Mouse (Mus musculus) intestine, postnatal 0 days (tissue): ENCODE data around the gene Tia1. TPM values are rescaled to one million over a fixed set of nuclear protein-coding genes. Genes with fewer than 3 reads are reported as not detected.

Source experiments
- ATAC-seq: fragments of 200-750 bp; cut with Nextera tagmentation; 2 replicates; pipeline ENCODE4 v1.8.0; 2017; ENCODE audit warnings: mild to moderate bottlenecking, moderate TSS enrichment, moderate library complexity
- H3K27ac ChIP-seq: fragments of 300-500 bp; sonication (generic); 2 replicates; pipeline ENCODE4 v1.5.1; 2014; ENCODE audit warnings: mild to moderate bottlenecking, low read depth, low read length, moderate library complexity
- H3K27me3 ChIP-seq: fragments of 300-500 bp; sonication (generic); replicated peaks from 2 replicates; pipeline ENCODE4 v1.6.1; 2014; ENCODE audit warnings: low read length, mixed read lengths; ENCODE audit not compliant: control insufficient read depth, insufficient read depth
- H3K36me3 ChIP-seq: fragments of 300-500 bp; sonication (generic); 2 replicates; pipeline ENCODE4 v1.6.1; 2014; ENCODE audit warnings: mild to moderate bottlenecking, moderate library complexity; ENCODE audit not compliant: control insufficient read depth, insufficient read depth
- H3K4me1 ChIP-seq: fragments of 300-500 bp; sonication (generic); replicated peaks from 2 replicates; pipeline ENCODE4 v1.6.1; 2014; ENCODE audit warnings: antibody characterized with exemption, low read length, mixed read lengths; ENCODE audit not compliant: control insufficient read depth, insufficient read depth
- H3K4me2 ChIP-seq: fragments of 300-500 bp; sonication (generic); replicated peaks from 2 replicates; pipeline ENCODE4 v1.6.1; 2014; ENCODE audit warnings: low read depth, mild to moderate bottlenecking, moderate library complexity
- H3K4me3 ChIP-seq: fragments of 300-500 bp; sonication (generic); 2 replicates; pipeline ENCODE4 v1.5.1; 2014; ENCODE audit warnings: low read depth, low read length
- H3K9ac ChIP-seq: fragments of 300-500 bp; sonication (generic); 2 replicates; pipeline ENCODE4 v1.6.1; 2014; ENCODE audit warnings: mild to moderate bottlenecking, low read depth, low read length
- H3K9me3 ChIP-seq: fragments of 300-500 bp; sonication (generic); 2 replicates; pipeline ENCODE4 v1.6.1; 2016; ENCODE audit warnings: mixed run types; ENCODE audit not compliant: control insufficient read depth
- CTCF ChIP-seq: sonication (generic); IDR thresholded peaks from 2 replicates; pipeline ENCODE4 v1.5.1; 2016; ENCODE audit warnings: low read depth, mild to moderate bottlenecking, control low read depth, antibody characterized with exemption, moderate library complexity
- WGBS: fragments of 180-500 bp; shearing (Covaris S2); extraction: QIAGEN DNeasy Blood & Tissue Kit; methylation state at CpG from one replicate; pipeline ENCODE4 v1.1.7; 2014; 5-methylcytosine and 5-hydroxymethylcytosine counted together
- polyA plus RNA-seq: library from polyadenylated mRNA; unstranded; fragments of >200 nt; fragmentation: Nextera tagmentation; extraction: Ambion mirVana; gene quantifications from 2 replicates; pipeline ENCODE4 v1.2.1, GENCODE M21; 2015

The Tia1 gene
- polyA plus RNA-seq, 1 experiment from 2014 or later, result 33.0 TPM

DNA sequence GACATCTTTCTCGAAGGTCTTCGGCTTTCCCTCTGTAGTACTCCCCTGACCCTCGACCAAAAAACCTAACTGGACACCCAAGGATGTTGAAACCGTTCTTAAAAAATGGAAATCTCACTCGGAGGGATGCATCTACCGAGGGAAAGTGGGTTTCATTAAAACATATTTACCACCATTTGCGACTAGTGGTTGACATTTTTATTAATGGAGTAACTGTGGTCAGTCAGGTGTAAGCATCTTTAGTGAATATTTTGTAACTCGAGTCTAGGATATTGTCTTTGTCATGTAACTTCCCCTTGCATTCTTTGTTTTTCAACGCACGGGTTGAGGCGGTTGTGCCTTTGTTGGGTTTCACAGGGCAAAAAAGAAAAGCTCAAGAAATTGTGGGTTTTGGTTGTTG lies 977 bp downstream of the Tia1 start:
- ATAC-seq, result no peak
- Histone ChIP-seq H3K4me2 (peak overlapping the region; percentile 69), H3K4me1 (0 out of 2 replicates have a peak, but pooled peaks cover 3% of the 10 kb centered on the region), H3K9me3 (no peaks in the 10 kb centered on the region), H3K27me3 (no peaks in the 10 kb centered on the region), H3K36me3 (no peaks in the 10 kb centered on the region; the same call in 1 of the 2 replicates), H3K27ac (peak overlapping the region; percentile 99), H3K4me3 (peak overlapping the region; percentile 93), H3K9ac (peak overlapping the region; percentile 95)
- WGBS, result under 1% methylated on average over 11 of the region's 11 CpGs
- no peak for TF ChIP-seq CTCF

DNA sequence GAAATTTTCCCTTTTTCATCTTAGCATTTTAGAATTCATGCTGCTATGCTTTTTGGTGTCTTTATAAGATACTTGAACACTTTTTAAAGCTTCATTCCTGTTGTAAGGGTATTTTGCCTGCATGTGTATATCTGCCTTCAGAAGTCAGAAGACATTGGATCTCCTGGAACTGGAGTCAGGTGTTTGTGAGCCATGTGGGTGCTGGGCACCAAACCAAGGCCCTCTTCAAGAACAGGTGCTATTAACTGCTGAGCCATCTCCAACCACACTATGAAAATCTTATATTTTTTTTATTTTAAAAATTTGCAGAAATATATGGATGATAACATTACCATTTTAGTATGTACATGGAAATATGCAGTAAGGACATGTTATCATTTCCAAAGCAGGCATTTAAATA lies 2.3 kb downstream of the Tia1 start:
- no peak for TF ChIP-seq CTCF
- Histone ChIP-seq H3K4me2 (no peak overlapping the region), H3K36me3 (no peaks in the 10 kb centered on the region; the same call in 1 of the 2 replicates), H3K27me3 (no peaks in the 10 kb centered on the region), H3K9me3 (no peaks in the 10 kb centered on the region), H3K27ac (no peak overlapping the region), H3K4me3 (no peak overlapping the region), H3K9ac (no peak overlapping the region), H3K4me1 (0 out of 2 replicates have a peak, but pooled peaks cover 3% of the 10 kb centered on the region)
- ATAC-seq, result no peak

DNA sequence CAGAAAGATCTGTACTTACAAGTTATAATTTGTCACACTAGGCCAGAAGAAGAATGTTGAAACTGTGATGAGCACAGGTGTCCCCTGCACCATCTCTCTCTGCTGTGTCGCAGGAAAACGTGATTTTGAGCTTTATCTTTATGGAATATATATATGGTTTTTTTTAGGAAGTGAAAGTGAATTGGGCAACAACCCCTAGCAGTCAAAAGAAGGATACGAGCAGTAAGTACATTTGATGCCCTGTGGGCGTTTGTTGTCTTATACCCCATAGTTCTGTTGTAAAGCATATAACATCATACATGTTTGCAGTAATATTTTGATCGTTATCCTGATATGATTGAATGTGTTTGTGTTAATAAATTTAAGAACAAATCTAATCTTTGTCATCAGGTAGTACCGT lies 14.7 kb downstream of the Tia1 start:
- H3K4me1 ChIP-seq, result no peaks in the 10 kb centered on the region
- no peak overlapping the region for H3K27ac ChIP-seq
- H3K4me2 ChIP-seq, result no peak overlapping the region
- no peaks in the 10 kb centered on the region for H3K9me3 ChIP-seq
- no peak for ATAC-seq
- WGBS, result 86% methylated on average over 6 of the region's 6 CpGs
- H3K27me3 ChIP-seq, result no peaks in the 10 kb centered on the region
- peaks cover 62% of the 10 kb centered on the region for H3K36me3 ChIP-seq
- no peak overlapping the region for H3K4me3 ChIP-seq
- TF ChIP-seq CTCF, result no peak
- H3K9ac ChIP-seq, result no peak overlapping the region

DNA sequence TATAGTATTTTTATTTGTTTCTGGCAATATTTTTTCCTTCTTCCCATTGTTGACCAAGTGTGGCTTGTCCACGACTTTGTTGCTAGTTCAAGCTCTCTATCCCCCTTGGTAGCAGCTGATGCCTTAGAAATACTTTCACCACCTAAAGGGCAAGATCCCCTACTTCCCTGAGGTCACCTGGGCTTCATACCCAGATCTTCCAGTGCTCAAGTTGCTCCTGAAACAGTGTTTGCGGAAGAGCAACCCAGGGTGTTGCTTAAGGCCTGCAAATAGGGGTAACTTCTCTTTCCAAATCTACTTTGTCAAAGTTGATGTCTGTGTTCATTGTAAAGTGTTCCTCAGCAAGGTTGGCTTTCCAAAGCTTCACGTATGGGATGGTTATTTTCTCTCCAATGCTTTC lies 15.2 kb downstream of the Tia1 start:
- no peak for TF ChIP-seq CTCF
- Histone ChIP-seq H3K9ac (no peak overlapping the region), H3K9me3 (no peaks in the 10 kb centered on the region), H3K36me3 (peaks cover 63% of the 10 kb centered on the region), H3K4me3 (no peak overlapping the region), H3K4me2 (no peak overlapping the region), H3K27me3 (no peaks in the 10 kb centered on the region), H3K27ac (no peak overlapping the region), H3K4me1 (no peaks in the 10 kb centered on the region)
- WGBS, result 85% methylated on average over 3 of the region's 3 CpGs
- no peak for ATAC-seq

DNA sequence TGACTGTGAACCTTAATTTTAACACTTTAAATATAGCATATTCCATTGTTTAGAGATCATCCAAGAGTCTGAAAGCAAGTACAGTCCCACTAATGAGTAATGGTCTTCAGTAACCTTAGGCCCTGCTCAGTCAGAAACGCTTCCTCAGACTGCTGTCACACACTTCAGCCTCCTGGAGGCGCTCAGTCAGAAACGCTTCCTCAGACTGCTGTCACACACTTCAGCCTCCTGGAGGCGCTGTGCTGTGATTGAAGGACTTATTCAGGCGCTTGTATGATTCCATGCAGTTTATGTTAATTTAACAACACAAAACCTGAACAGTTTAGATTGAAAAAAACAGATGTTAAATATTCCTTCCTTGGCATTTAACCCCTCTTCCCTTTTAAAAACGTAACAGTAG lies 16.5 kb downstream of the Tia1 start:
- Histone ChIP-seq H3K36me3 (peaks cover 73% of the 10 kb centered on the region), H3K27me3 (no peaks in the 10 kb centered on the region), H3K4me3 (no peak overlapping the region), H3K4me2 (no peak overlapping the region), H3K4me1 (no peaks in the 10 kb centered on the region), H3K9me3 (no peaks in the 10 kb centered on the region), H3K27ac (no peak overlapping the region), H3K9ac (no peak overlapping the region)
- 82% methylated on average over 6 of the region's 6 CpGs for WGBS
- no peak for ATAC-seq
- peak; percentile 64 for TF ChIP-seq CTCF

DNA sequence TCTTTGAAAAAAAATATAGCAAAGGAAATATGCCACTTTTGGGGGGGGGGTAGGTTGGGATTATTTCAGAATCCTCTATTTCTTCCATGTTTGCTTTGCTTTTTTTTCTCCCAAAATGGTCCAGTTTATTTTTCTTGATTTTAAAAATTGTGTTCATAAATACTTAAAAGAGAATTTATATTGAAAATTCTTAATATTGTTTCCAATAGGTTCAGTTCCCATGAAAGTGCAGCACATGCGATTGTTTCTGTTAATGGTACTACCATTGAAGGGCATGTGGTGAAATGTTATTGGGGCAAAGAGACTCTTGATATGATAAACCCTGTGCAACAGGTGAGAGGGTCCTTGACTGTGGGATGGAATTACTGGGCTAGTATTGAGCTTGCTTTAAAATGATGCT lies 22.3 kb downstream of the Tia1 start, which contains the start of gene Gm44790:
TSS of gene Gm44790 (plus strand) at position 301 of the 400 bp plus-strand sequence.
- no peaks in the 10 kb centered on the region for H3K4me1 ChIP-seq
- no peaks in the 10 kb centered on the region for H3K9me3 ChIP-seq
- H3K9ac ChIP-seq, result no peak within 1 kb of the TSS
- peaks cover 72% of the 10 kb centered on the region for H3K36me3 ChIP-seq
- no peak within 1 kb of the TSS for H3K4me3 ChIP-seq
- no peak for TF ChIP-seq CTCF
- 91% methylated on average over 1 of the region's 1 CpGs for WGBS
- no peaks in the 10 kb centered on the region for H3K27me3 ChIP-seq
- no peak for ATAC-seq
- H3K4me2 ChIP-seq, result no peak within 1 kb of the TSS
- H3K27ac ChIP-seq, result no peak within 1 kb of the TSS

DNA sequence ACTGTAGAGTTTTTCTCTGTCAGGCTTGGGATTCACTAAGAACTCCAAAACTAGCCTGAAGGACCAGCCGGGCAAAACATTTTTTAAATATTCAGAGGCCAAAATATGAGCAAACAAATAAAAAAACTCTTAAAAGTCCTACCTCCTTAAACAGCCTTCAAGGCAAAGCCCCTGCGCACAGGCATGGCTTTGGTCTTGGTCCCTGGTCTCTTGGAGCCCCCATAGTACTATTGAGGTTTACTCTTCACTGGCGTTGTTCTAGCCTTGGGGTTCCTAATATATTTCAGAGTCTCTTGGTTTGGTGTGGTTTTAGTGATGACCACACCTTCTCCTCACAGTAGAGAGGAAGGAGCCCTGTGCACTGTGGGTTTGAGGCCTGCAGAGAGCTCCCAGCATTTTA lies 27.5 kb downstream of the Tia1 start:
- Histone ChIP-seq H3K9ac (no peak overlapping the region), H3K4me2 (no peak overlapping the region), H3K9me3 (no peaks in the 10 kb centered on the region), H3K36me3 (peaks cover 59% of the 10 kb centered on the region), H3K27ac (no peak overlapping the region), H3K27me3 (no peaks in the 10 kb centered on the region), H3K4me3 (no peak overlapping the region), H3K4me1 (no peaks in the 10 kb centered on the region)
- 94% methylated on average over 3 of the region's 3 CpGs for WGBS
- no peak for ATAC-seq
- TF ChIP-seq CTCF, result no peak
